Mouse (Mus musculus) MN1 (cell line): ENCODE data around the gene Gpr35.

Source experiments
- DNase-seq: peaks from one replicate; pipeline ENCODE4 v3.0.0-alpha.2; 2016; ENCODE audit warnings: low spot score

The Gpr35 gene

GRCm38 (mm10) chr1:92950607-92951006 is at the start of gene Gpr35:
Gene Gpr35 (plus strand): TSS chr1:92950865.
- DNase-seq, result no peak

DNA sequence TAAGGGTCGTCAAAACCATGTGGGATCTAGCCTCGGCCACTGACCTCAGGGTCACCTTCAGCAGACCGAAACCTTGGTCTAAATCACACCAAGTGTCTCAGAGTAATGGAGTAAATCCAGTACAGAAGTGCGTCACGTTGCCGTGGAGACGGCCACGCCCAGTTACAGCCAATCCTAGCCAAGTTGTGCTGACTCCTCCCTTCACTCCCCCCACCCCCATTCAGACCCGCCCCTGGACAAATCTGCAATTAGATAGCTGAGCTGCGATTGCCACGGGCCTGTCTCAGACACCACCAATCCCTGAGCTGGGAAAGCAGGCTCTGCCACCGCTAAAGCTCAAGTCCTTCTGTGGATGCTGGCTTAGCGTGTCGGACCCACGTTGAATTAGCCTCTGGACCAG is 47.9 kb upstream of the Gpr35 start, which contains the start of gene Ankmy1:
Ankmy1 (minus strand) TSS at position 121 of the 400 bp plus-strand sequence.
- peak; percentile 59 for DNase-seq

GRCm38 (mm10) chr1:92903627-92904026 is 47.0 kb upstream of the Gpr35 start:
- peak; percentile 22 for DNase-seq

- no peak for DNase-seq
Observed at GRCm38 (mm10) chr1:92905703-92906310, 44.9 kb upstream of the Gpr35 start.

DNA sequence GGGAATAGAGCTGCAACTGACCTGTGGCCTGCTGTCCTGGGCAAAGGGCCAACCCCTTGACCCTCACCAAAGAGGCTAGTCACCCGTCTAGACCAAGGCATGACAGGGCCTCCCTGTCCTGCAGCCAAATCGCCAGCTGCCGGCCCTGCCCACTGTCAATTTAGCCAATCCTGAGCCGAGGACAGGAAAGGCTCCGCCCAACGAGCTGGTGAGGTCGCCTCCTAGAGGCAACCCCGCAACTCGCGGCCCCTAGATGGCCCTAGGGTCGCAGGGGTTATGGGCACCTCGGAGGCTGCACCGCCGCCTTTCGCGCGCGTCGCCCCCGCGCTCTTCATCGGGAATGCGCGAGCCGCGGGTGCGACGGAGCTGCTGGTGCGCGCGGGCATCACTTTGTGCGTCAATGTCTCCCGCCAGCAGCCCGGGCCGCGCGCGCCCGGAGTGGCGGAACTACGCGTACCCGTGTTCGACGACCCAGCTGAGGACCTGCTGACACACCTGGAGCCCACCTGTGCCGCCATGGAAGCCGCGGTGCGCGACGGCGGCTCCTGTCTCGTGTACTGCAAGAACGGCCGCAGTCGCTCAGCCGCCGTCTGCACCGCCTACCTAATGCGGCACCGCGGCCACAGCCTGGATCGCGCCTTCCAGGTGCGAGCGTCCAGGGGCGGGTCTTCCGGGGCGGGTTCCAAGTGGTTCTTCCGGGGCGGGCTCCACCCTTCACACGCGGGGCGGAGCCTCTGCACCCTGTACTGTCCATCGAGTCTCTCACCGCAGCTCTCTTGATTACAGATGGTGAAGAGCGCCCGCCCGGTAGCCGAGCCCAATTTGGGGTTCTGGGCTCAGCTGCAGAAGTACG is 43.7 kb upstream of the Gpr35 start, which contains the start of gene Dusp28:
Dusp28 (plus strand) TSS at position 203 of the 853 bp plus-strand sequence.
- peak; percentile 93 for DNase-seq

DNA sequence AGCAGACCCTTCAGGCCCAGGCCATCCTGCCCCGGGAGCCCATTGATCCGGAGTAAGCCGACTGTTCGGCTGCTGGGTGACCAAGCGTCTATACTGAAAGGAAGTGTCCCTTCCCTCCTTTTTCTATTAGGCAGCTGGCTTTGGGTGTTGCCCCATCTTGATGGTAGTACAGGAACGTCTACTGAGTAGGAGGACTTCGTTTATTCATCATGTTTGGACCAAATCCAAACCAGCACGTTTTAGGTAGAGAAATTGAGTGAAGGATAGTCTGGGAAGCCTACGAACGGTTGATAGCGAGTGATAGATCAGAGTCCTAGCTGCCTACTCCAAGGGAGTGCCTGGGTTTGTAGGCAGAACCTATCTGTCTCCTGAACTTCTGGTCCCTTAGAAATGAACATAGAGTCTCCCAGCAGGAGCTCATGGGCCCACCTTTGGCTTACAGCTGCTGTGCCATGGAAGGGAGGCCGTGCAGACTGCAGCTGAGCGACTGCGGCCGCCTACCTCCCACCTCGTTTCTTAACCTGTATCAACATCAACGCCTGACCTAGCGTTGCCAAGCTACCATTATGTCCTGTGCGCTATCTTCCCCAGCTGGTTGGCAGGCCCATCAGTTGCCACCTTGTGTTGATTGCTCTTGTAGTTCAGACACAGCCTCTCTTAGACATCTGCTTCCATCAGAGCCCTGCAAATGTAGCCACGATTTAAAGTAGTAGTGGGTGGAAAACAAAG is 42.9 kb upstream of the Gpr35 start:
- DNase-seq, result peak; percentile 15

DNA sequence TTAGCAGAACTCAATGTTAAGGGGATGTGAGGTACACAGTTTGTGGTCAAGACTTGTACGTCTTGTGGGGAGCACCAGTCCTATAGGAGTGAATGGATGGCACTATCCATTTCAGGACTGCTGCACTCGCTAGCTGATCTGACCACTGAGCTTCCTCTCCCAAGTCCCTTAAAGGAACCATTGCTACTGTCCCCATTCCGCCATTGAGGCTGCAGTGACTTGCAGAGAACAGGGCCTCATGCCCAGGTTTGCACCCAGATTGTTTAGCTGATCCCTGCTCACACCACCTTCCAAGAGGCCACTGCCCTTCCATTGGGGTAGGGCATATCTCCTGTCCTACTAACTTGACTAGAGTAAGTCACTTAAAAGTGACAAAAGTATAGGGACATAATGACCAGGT is 42.0 kb upstream of the Gpr35 start:
- DNase-seq, result no peak

DNA sequence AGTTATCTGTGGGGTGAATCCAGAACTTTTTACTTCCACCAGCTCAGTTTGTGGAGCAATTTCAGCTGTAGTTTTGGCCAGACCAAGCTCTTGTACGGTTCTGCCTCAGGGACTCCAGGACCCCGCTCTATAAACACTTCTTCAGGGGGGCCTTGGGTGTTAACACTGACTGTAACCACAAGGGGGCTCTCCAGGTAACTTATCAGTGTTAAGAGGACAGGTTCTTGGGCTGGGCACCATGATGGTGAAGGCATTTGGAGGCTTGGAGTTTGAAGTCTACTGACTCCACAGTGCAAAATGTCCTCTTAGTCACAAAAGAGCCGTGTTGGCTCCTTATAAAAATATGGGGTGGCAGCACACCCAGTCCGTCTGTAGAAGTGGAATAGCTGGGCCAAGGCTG is 41.6 kb upstream of the Gpr35 start:
- peak; percentile 39 for DNase-seq

- peak; percentile 83 for DNase-seq
Observed at GRCm38 (mm10) chr1:92910239-92910885, 40.3 kb upstream of the Gpr35 start, which contains the start of gene Rnpepl1. Gene Rnpepl1 (plus strand): TSS chr1:92910783.

DNA sequence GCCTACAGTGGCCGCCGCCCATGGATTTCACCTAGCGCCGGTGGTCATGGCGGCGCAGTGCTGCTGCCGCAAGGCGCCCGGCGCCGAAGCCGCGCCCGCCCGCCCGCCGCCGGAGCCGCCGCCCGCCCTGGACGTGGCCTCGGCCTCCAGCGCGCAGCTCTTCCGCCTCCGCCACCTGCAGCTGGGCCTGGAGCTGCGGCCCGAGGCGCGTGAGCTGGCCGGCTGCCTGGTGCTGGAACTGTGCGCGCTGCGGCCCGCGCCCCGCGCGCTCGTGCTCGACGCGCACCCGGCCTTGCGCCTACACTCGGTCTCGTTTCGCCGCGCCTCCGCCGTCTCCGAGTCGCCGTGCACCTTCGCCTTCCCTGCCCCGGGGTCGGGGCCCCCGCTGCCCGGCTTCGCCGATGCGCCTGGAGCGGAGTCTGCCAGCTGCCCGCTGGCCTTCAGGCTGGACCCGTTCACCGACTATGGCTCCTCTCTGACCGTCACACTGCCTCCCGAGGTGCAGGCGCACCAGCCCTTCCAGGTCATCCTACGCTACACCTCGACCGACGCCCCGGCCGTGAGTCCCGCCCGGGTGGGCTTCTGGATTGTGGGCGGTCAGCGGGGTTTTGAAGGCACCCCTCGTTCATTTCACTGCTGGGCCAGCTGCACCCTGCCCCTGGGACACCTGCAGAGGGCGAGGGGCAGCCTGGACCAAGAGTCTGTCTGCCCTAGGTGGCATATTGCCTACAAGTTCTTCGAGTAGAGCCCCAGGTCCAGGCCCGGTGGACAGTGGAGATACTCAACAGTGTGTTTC is 39.5 kb upstream of the Gpr35 start:
- peak; percentile 60 for DNase-seq

GRCm38 (mm10) chr1:92911721-92912138 is 38.9 kb upstream of the Gpr35 start:
- no peak for DNase-seq

- peak; percentile 67 for DNase-seq
Observed at GRCm38 (mm10) chr1:92912286-92912685, 38.4 kb upstream of the Gpr35 start.

DNA sequence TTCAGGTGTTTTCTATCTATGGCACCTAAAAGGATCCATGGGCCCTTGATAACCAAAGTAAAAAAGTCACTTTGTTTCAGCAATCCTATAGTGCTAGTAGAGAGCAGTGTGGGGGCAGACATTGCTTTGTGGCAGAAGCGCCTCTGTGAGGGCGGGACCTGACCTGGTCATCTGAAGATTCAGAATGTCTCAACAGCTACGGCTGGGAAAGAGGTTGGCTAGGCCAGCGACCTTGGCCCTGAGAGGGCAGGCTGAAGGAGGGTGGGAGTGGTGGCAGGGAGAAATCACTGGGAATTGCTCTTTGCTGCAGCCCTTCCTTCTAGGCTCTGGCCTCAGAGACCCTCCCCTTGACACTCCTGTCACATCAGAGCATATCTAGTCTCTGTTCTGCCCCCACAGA is 36.4 kb upstream of the Gpr35 start:
- no peak for DNase-seq

GRCm38 (mm10) chr1:92914993-92915392 is 35.7 kb upstream of the Gpr35 start:
- DNase-seq, result no peak

- no peak for DNase-seq
Observed at GRCm38 (mm10) chr1:92916725-92917124, 33.9 kb upstream of the Gpr35 start.

DNA sequence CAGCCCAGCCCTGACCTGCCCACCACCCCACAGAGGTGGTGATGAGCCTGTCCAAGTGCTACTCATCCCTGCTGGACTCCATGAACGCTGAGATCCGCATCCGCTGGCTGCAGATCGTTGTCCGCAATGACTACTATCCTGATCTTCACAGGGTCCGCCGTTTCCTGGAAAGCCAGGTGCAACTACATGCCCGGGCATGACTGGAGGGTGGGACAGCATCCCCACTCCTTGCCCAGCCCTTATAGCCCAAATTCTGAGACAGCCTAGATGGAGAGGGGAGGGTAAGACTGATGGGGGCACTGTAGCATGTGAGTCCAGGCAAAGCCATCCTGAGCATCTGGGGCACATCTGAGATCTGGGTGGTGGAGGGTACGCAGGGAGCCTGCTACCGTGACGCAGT is 31.5 kb upstream of the Gpr35 start:
- no peak for DNase-seq

- no peak for DNase-seq
Observed at GRCm38 (mm10) chr1:92919775-92920174, 30.9 kb upstream of the Gpr35 start.

- no peak for DNase-seq
Observed at GRCm38 (mm10) chr1:92920474-92921200, 30.0 kb upstream of the Gpr35 start.

DNA sequence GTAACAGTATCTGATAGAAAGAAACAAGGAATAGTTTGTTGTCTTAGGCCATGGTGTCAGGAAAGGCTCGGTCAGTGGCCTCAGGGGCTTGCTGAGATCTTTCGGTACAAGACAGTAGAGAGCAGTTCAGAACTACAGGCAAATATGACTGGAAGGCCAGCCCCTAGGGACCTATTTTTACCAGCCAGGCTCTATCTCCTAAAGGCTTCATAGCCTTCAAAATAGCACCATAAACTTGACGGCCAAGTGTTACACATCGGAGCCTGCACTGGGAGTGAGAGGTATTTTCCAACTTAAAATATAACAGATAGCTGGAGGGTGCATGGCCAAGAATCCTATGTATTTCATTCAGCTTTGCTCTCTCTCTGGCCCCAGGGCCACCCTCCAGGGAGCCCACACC is 29.2 kb upstream of the Gpr35 start:
- no peak for DNase-seq

DNA sequence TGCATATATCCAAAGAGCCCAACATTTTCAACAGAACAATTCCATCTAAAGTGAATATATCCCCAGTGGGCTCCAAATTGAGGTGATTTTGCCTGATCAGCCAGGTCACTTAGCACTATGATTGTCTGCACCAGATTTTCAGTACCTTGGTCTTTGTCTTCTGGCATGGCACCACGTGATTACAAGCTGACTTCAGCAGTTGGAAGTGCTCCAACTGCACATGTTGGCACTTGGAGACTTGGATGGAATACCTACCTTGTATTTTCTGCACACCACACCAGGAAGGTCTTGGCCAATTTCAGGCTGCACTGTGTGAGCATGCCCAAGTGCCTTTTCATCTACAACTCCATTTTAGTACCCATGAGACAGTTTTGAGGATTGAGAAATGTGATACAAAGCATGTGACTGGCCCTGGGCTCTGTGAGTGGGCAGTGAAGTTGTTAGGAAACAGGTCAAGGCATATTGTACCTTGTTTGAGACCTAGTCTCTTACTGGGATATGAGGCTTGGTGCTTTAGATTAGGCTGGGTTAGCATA is 20.4 kb upstream of the Gpr35 start:
- DNase-seq, result peak; percentile 14
